Mouse (Mus musculus): ENCODE data around the gene Nmu. TPM values are rescaled to one million over a fixed set of nuclear protein-coding genes. Genes with fewer than 3 reads are reported as not detected.

Nmu gene
- polyA plus RNA-seq, 1 experiment, result 0.23 TPM

- no peak overlapping the region for H3K4me3 ChIP-seq (ENCODE audit: insufficient read depth, poor library complexity, severe bottlenecking)
- H3K79me2 ChIP-seq (ENCODE audit: control insufficient read depth, insufficient read depth), result no peaks in the 10 kb centered on the region
- no peaks in the 10 kb centered on the region for H3K36me3 ChIP-seq (ENCODE audit: control insufficient read depth, insufficient read depth)
- no peaks in the 10 kb centered on the region for H3K79me3 ChIP-seq (ENCODE audit: low read depth)
- no peak for TF ChIP-seq MYOD1 (IDR thresholded peaks at IDR 0.05; ENCODE audit: control insufficient read depth, insufficient read length, low read depth)
- no peak for TF ChIP-seq CEBPB (IDR thresholded peaks at IDR 0.05; ENCODE audit: low read depth)
- TF ChIP-seq MYOG (IDR thresholded peaks at IDR 0.05; ENCODE audit: control insufficient read depth, extremely low read depth, insufficient read length), result no peak
- no peak for TF ChIP-seq MAX (IDR thresholded peaks at IDR 0.05)
- no peak for TF ChIP-seq USF1 (IDR thresholded peaks at IDR 0.05; ENCODE audit: low read depth)
- no peak for TF ChIP-seq CTCF (IDR thresholded peaks at IDR 0.05; ENCODE audit: control insufficient read depth, insufficient read depth, insufficient read length)
- no peak for TF ChIP-seq FOSL1 (IDR thresholded peaks at IDR 0.05; ENCODE audit: insufficient read depth, low read length, poor library complexity, severe bottlenecking)
- no peak overlapping the region for H3ac ChIP-seq (ENCODE audit: control insufficient read depth, insufficient read length, low read depth)
- H3K27me3 ChIP-seq (ENCODE audit: control insufficient read depth, insufficient read depth, insufficient read length), result no peaks in the 10 kb centered on the region
Observed at GRCm38 (mm10) chr5:76360057-76360456, 3.5 kb downstream of the Nmu start.

- H3K4me3 ChIP-seq (ENCODE audit: insufficient read depth, poor library complexity, severe bottlenecking), result no peak overlapping the region
- H3ac ChIP-seq (ENCODE audit: control insufficient read depth, insufficient read length, low read depth), result no peak overlapping the region
- no peaks in the 10 kb centered on the region for H3K79me3 ChIP-seq (ENCODE audit: low read depth)
Observed at GRCm38 (mm10) chr5:76351953-76352611, 11.5 kb downstream of the Nmu start.

GRCm38 (mm10) chr5:76351537-76351936, 12.1 kb downstream of the Nmu start:
- Histone ChIP-seq H3K4me3 (ENCODE audit: insufficient read depth, poor library complexity, severe bottlenecking) (no peak overlapping the region), H3K27me3 (ENCODE audit: control insufficient read depth, insufficient read depth, insufficient read length) (no peaks in the 10 kb centered on the region), H3K79me3 (ENCODE audit: low read depth) (no peaks in the 10 kb centered on the region), H3K79me2 (ENCODE audit: control insufficient read depth, insufficient read depth) (no peaks in the 10 kb centered on the region), H3ac (ENCODE audit: control insufficient read depth, insufficient read length, low read depth) (no peak overlapping the region), H3K36me3 (ENCODE audit: control insufficient read depth, insufficient read depth) (no peaks in the 10 kb centered on the region)
- TF ChIP-seq MYOD1 (IDR thresholded peaks at IDR 0.05; ENCODE audit: control insufficient read depth, insufficient read length, low read depth) (no peak), CTCF (IDR thresholded peaks at IDR 0.05; ENCODE audit: control insufficient read depth, insufficient read depth, insufficient read length) (no peak), USF1 (IDR thresholded peaks at IDR 0.05; ENCODE audit: low read depth) (no peak), CEBPB (IDR thresholded peaks at IDR 0.05; ENCODE audit: low read depth) (no peak), MYOG (IDR thresholded peaks at IDR 0.05; ENCODE audit: control insufficient read depth, extremely low read depth, insufficient read length) (no peak), MAX (IDR thresholded peaks at IDR 0.05) (no peak), FOSL1 (IDR thresholded peaks at IDR 0.05; ENCODE audit: insufficient read depth, low read length, poor library complexity, severe bottlenecking) (no peak)

More at GRCm38 (mm10) chr5:76351953-76352611, 11.5 kb downstream of the Nmu start:
- TF ChIP-seq USF1 (IDR thresholded peaks at IDR 0.05; ENCODE audit: low read depth) (no peak), MYOG (IDR thresholded peaks at IDR 0.05; ENCODE audit: control insufficient read depth, extremely low read depth, insufficient read length) (no peak), CEBPB (IDR thresholded peaks at IDR 0.05; ENCODE audit: low read depth) (no peak)
- Histone ChIP-seq H3K27me3 (ENCODE audit: control insufficient read depth, insufficient read depth, insufficient read length) (no peaks in the 10 kb centered on the region), H3K79me2 (ENCODE audit: control insufficient read depth, insufficient read depth) (no peaks in the 10 kb centered on the region), H3K36me3 (ENCODE audit: control insufficient read depth, insufficient read depth) (no peaks in the 10 kb centered on the region)

GRCm38 (mm10) chr5:76346137-76346536, 17.5 kb downstream of the Nmu start:
- Histone ChIP-seq H3K36me3 (ENCODE audit: control insufficient read depth, insufficient read depth) (no peaks in the 10 kb centered on the region), H3K4me3 (ENCODE audit: insufficient read depth, poor library complexity, severe bottlenecking) (no peak overlapping the region), H3K27me3 (ENCODE audit: control insufficient read depth, insufficient read depth, insufficient read length) (no peaks in the 10 kb centered on the region), H3K79me3 (ENCODE audit: low read depth) (no peaks in the 10 kb centered on the region), H3K79me2 (ENCODE audit: control insufficient read depth, insufficient read depth) (no peaks in the 10 kb centered on the region), H3ac (ENCODE audit: control insufficient read depth, insufficient read length, low read depth) (no peak overlapping the region)
- TF ChIP-seq CEBPB (IDR thresholded peaks at IDR 0.05; ENCODE audit: low read depth), result no peak
- peak; percentile 6 for TF ChIP-seq MYOD1 (IDR thresholded peaks at IDR 0.05; ENCODE audit: control insufficient read depth, insufficient read length, low read depth)
- TF ChIP-seq MAX (IDR thresholded peaks at IDR 0.05), result peak; percentile 26
- TF ChIP-seq FOSL1 (IDR thresholded peaks at IDR 0.05; ENCODE audit: insufficient read depth, low read length, poor library complexity, severe bottlenecking), result peak; percentile 35

GRCm38 (mm10) chr5:76340931-76341330, 22.7 kb downstream of the Nmu start:
- H3K36me3 ChIP-seq (ENCODE audit: control insufficient read depth, insufficient read depth), result no peaks in the 10 kb centered on the region
- TF ChIP-seq USF1 (IDR thresholded peaks at IDR 0.05; ENCODE audit: low read depth) (no peak), MYOD1 (IDR thresholded peaks at IDR 0.05; ENCODE audit: control insufficient read depth, insufficient read length, low read depth) (no peak), CTCF (IDR thresholded peaks at IDR 0.05; ENCODE audit: control insufficient read depth, insufficient read depth, insufficient read length) (no peak), CEBPB (IDR thresholded peaks at IDR 0.05; ENCODE audit: low read depth) (no peak), MYOG (IDR thresholded peaks at IDR 0.05; ENCODE audit: control insufficient read depth, extremely low read depth, insufficient read length) (no peak), FOSL1 (IDR thresholded peaks at IDR 0.05; ENCODE audit: insufficient read depth, low read length, poor library complexity, severe bottlenecking) (no peak), MAX (IDR thresholded peaks at IDR 0.05) (no peak)

GRCm38 (mm10) chr5:76337100-76337499, 26.5 kb downstream of the Nmu start:
- Histone ChIP-seq H3K79me2 (ENCODE audit: control insufficient read depth, insufficient read depth) (no peaks in the 10 kb centered on the region), H3K27me3 (ENCODE audit: control insufficient read depth, insufficient read depth, insufficient read length) (no peaks in the 10 kb centered on the region), H3ac (ENCODE audit: control insufficient read depth, insufficient read length, low read depth) (no peak overlapping the region), H3K79me3 (ENCODE audit: low read depth) (no peaks in the 10 kb centered on the region), H3K4me3 (ENCODE audit: insufficient read depth, poor library complexity, severe bottlenecking) (no peak overlapping the region), H3K36me3 (ENCODE audit: control insufficient read depth, insufficient read depth) (no peaks in the 10 kb centered on the region)
- TF ChIP-seq FOSL1 (IDR thresholded peaks at IDR 0.05; ENCODE audit: insufficient read depth, low read length, poor library complexity, severe bottlenecking), result no peak
- no peak for TF ChIP-seq CTCF (IDR thresholded peaks at IDR 0.05; ENCODE audit: control insufficient read depth, insufficient read depth, insufficient read length)
- TF ChIP-seq USF1 (IDR thresholded peaks at IDR 0.05; ENCODE audit: low read depth), result no peak
- no peak for TF ChIP-seq MYOD1 (IDR thresholded peaks at IDR 0.05; ENCODE audit: control insufficient read depth, insufficient read length, low read depth)
- no peak for TF ChIP-seq CEBPB (IDR thresholded peaks at IDR 0.05; ENCODE audit: low read depth)
- no peak for TF ChIP-seq MAX (IDR thresholded peaks at IDR 0.05)
- no peak for TF ChIP-seq MYOG (IDR thresholded peaks at IDR 0.05; ENCODE audit: control insufficient read depth, extremely low read depth, insufficient read length)

More at GRCm38 (mm10) chr5:76340931-76341330, 22.7 kb downstream of the Nmu start:
- H3ac ChIP-seq (ENCODE audit: control insufficient read depth, insufficient read length, low read depth), result no peak overlapping the region
- no peaks in the 10 kb centered on the region for H3K27me3 ChIP-seq (ENCODE audit: control insufficient read depth, insufficient read depth, insufficient read length)
- H3K79me3 ChIP-seq (ENCODE audit: low read depth), result no peaks in the 10 kb centered on the region
- no peaks in the 10 kb centered on the region for H3K79me2 ChIP-seq (ENCODE audit: control insufficient read depth, insufficient read depth)
- H3K4me3 ChIP-seq (ENCODE audit: insufficient read depth, poor library complexity, severe bottlenecking), result no peak overlapping the region
